Mouse (Mus musculus): Measurements from ENCODE around the gene Rita1.

The Rita1 gene

GRCm38 (mm10) chr5:120627515-120628300 is 15.3 kb upstream of the Rita1 start:
- DNase-seq, result no peak

GRCm38 (mm10) chr5:120626399-120626798 is 14.0 kb upstream of the Rita1 start:
- peak; percentile 64 to 69 for DNase-seq

DNA sequence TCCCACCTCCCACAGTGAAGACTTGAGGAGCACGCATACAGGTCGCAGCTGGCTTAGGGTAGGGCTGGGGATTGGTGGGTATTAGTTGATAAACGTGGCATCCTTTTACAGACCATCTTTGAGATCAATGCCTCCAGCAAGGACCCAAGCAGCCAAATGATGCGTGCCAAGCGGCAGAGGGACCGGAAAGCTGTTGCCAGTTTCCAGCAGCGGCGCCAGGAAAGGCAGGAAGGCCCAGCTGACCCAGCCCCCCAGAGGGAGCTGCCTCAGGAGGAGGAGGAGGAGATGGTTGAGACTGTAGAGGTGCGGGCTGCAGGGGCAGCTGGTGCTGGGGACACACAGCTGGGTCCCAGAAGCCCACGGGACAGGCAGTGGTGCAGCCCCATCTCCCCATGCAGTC is 12.0 kb upstream of the Rita1 start:
- DNase-seq, result no peak

DNA sequence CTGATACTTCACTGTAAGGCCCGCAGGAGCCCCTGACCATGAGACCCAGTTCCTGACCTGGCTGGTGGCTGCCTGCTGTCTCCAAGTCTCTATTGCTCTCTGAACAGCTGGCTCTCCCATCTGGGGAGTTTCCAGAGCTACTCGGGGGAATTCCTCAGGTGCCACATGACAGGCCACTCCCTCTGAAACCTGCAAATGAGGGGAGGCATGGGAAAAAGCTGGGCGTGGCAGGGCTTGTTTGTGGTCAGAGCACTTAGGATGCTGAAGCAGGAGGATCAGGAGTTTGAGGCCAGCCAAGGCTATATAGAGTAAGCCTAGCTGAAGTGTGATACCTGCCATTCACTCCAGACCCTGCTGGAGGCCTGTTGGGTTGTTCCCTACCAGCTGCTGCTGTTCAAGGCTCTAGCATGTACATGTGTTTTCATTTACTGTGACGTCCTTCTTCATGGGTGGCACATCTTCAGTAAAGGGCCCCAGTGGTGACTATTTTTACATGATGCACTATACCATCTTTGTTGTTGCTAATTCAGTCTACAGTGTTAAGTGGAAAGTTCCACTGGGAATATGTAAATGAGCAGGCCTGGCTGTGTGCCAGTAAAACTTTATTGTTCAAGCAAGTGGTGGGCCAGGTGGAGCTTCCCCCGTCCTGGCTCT is 9.9 kb upstream of the Rita1 start:
- DNase-seq, result peak; percentile 70 to 71

- DNase-seq, result no peak
Measured at GRCm38 (mm10) chr5:120621846-120622197, 9.4 kb upstream of the Rita1 start.

DNA sequence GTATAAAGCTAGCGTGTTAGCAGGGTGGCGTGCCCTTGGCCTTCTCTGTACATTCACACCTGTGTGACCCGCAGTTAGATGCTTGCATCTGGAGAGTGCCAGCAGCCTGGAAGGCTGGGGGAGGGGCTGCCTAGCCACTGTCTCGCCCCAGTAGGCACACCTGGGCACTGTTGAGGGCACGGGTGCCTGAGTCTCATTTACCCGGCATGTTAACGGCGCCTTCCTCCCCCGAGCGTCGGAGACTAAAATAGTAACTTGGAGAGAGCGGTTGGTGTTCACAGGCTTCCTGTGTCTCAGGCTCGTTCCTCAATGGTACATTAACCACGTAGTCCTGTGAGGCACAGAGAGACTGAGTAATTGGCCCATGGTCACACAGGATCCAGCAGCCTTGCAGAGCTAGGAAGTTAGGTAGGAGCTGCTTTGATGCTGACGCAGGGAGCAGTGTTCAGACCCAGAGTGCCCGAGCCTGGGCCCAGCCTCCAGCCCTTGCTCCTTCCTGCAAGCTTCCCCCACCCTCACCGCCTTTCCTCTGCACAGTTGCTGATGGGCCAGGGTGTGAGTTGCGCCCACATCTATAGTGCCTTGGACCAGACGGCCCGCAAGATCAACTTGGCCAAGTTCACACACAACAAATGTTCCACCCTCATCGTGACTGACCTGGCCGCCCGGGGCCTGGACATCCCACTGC is 8.8 kb upstream of the Rita1 start:
- peak; percentile 82 to 83 for DNase-seq

GRCm38 (mm10) chr5:120620375-120621077 is 8.1 kb upstream of the Rita1 start:
- peak; percentile 96 to 97 for DNase-seq

DNA sequence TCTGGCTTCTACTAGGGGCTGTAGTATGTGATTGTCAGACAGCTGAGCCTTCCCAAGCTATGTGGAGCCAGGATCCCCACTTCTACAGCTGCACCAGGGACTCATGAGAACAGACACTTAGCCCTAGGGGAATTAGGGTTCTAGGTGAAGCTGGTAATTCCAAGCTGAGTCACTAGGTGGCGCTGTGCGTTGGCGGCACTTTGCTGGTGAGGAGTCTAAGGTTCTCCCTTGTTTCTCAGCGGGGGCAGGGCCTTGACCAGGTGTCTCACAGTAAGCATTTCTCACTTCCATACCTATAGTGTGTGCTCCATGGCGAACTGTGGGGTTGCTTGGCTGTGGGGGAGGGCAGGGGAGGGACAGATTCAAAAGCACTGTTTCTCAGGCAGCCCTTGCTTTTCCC is 6.8 kb upstream of the Rita1 start:
- DNase-seq, result peak; percentile 88 to 89

GRCm38 (mm10) chr5:120618778-120619177 is 6.4 kb upstream of the Rita1 start:
- DNase-seq, result no peak

- DNase-seq, result peak; percentile 82 to 84
Measured at GRCm38 (mm10) chr5:120615903-120616302, 3.5 kb upstream of the Rita1 start.

GRCm38 (mm10) chr5:120612822-120613604 is 624 bp upstream of the Rita1 start:
- DNase-seq, result peak; percentile 100

- DNase-seq, result no peak
Measured at GRCm38 (mm10) chr5:120611416-120611815, 973 bp downstream of the Rita1 start.

DNA sequence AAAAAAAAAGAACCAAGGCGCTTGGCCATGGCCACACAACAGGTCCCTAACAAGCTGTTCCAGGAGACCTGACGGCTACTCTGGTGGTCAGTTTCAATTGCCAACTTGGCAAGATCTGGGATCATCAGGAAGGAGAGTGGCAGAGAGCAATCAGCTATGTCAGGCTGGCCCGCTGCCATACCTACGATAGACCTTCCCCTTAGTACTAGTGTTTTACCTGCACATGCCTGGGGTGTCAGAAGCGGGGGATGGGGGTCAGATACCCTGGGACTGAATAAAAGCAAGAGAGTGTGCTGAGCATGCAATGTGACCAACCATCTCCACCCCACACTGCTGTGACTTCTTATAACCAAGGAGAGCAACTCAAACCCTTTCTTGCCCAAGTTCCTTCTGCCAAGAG is 1.5 kb downstream of the Rita1 start:
- no peak for DNase-seq

DNA sequence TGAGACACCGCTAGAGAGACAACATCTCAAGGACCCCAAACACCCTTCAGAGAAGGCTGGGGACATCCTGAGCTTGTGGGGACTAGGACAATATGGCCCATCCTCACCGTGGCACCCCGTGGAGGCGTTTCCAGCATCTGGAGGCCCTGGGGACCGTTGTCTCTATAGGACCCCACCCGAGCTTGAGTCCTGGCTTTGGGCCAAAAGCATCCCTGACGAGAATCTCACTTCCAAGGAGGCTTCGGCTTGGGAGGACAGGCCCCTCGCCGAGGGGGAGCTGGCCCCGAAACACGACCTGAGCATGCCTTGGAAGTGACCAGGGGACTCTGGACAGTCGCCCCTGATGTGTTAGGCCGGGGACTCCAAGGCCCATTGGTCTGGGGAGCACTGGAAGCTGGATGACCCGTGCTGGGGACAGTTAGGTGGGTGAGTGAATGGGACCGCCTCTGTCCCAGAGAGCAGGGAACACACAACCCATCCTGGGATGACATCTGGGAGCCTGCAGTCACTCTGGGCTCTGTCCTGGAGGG is 3.1 kb downstream of the Rita1 start:
- no peak for DNase-seq

GRCm38 (mm10) chr5:120607335-120607734 is 5.1 kb downstream of the Rita1 start:
- no peak for DNase-seq

DNA sequence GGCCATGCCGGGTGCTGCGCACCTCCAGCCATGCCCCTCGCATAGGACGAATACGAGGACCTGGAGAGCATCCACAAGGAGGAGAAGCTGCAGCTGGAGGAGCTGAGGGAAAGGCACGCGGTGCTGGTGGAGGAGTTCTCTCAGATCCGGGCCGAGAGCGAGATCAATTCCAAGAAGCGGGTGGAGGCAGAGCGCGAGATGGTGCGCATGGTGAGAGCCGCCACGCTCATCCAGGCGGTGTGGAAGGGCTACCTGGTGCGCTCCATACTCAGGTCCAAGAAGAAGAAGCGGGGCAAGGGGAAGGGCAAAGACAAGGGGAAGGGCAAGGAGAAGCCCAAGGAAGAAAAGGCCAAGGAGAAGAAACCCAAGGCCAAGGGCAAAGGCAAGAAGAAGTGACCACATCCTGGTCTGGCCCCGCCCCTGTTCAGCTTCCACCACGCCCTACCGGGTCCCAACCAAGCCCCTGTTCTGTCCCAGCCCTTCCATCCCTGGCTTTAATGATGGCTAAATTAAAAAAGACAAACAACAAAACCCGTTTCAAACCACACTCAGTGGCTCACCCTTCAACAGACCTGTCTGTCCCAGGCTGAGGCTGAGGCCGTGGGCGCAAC is 5.7 kb downstream of the Rita1 start:
- no peak for DNase-seq

DNA sequence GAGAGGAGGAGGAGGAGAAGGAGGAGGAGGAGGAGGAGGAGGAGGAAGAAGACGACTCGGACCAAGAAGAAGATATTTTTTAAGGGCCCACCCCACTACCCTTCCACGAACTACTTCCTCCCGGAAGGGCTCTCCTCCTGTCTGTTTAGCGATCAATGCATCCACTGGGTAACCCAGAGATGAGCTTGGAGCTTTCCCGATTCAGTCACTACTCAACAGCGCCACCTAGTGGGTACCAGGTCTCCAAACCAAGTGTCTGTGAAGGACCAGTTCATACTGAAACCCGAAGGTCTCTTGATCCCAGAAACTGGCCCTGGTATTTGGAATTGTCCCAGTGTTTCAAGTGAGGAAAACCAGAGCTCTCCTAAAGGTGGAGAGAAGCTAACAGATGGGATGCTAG is 6.7 kb downstream of the Rita1 start:
- DNase-seq, result peak; percentile 91

DNA sequence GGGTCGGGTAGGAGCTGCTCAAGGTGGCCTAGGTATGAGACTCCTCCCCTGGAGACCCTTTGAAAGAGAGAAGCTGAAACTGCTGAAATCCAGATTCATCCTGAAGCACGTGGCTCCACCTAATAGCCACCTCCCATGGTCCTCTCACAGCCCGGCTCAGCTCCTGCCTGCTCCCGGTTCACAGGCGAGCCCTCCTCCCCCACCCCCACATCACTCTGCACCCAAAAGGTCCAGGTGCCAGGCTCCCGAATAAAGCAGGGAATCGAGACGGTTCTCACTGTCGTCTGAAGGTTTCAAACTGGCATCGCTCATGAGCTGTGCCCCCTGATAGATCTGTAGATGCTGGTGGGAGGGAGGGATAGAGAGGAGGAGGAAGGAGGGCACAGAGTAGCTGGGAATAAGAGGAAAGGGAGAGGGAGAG is 7.1 kb downstream of the Rita1 start:
- no peak for DNase-seq

DNA sequence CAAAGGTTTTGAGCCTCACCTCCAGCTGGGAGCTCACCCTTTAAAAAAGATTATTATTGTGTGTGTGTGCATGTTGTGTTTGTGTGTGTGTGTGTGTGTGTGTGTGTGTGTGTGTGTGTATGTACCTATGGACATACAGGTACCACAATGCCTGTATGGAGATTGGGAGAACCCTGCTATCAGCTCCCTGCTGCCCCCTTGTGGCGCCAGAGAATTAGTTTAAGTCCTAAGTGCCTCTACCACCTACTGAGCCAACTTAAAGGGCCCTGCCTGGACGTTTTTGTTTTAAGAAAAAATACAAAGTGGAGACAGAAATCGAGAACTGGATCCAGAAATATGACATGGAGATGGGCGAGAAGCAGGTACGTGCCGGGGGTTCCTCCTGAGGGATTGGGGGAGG is 7.5 kb downstream of the Rita1 start:
- DNase-seq, result peak; percentile 91 to 92

GRCm38 (mm10) chr5:120603515-120603914 is 8.9 kb downstream of the Rita1 start:
- DNase-seq, result no peak

DNA sequence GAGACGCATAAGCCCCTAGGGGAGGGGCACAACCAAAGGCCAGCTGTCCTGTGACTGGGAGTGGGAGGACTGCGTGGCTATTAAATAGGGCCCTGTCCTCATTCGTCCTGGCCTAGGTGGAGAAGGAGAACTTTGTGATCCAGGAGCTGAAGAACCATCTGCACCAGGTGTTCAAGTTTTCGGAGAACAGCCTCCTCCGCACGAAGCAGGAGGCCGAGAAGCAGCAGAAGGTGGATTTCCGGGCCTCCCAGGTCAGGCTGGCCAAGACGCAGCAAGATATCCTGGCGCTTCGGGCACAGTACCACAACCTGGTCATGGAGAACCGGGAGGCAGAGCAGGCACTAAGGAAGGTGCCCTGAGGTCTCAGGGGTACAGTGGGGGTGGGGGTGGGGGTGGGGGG is 10.2 kb downstream of the Rita1 start:
- no peak for DNase-seq

All from B cell, adult 2 months (primary cell).